Mouse (Mus musculus) erythroblast, embryonic 14.5 days (primary cell): ENCODE results near the gene 1110002E22Rik.

ENCODE experiments used
- GATA1 ChIP-seq: IDR thresholded peaks from 2 replicates; pipeline ENCODE4 v1.6.1; 2012; ENCODE audit warnings: low read length, inconsistent platforms, mixed read lengths
- TAL1 ChIP-seq: IDR thresholded peaks from 3 replicates; pipeline ENCODE4 v1.6.1; 2012; ENCODE audit warnings: low read length, inconsistent platforms, mixed read lengths

- TF ChIP-seq GATA1 (no peak), TAL1 (no peak)
Observed at GRCm38 (mm10) chr3:138056976-138057375, 7.9 kb upstream of the 1110002E22Rik start.
